Mouse (Mus musculus) liver, embryonic 13.5 days (tissue): ENCODE measurements at regions not wholly inside any gene's neighbourhood (a gene's known extent, or its start where the extent isn't known, plus 50 kb on each side); places are given as distances from the start of the nearest gene placed in this dataset.

Source experiments
- ATAC-seq: fragments of 200-750 bp; cut with Nextera tagmentation; 2 replicates; pipeline ENCODE4 v1.8.0; 2017; ENCODE audit warnings: low read depth, mild to moderate bottlenecking, moderate number of reproducible peaks, moderate library complexity
- DNase-seq: peaks from one replicate; pipeline ENCODE4 v3.0.0; 2022
- H3K27ac ChIP-seq: fragments of 300-500 bp; sonication (generic); 2 replicates; pipeline ENCODE4 v1.5.1; 2015; ENCODE audit warnings: moderate library complexity, mild to moderate bottlenecking, inconsistent platforms
- H3K27me3 ChIP-seq: fragments of 300-500 bp; sonication (generic); 2 replicates; pipeline ENCODE4 v1.6.1; 2015; ENCODE audit warnings: mild to moderate bottlenecking, inconsistent platforms
- H3K36me3 ChIP-seq: fragments of 300-500 bp; sonication (generic); 2 replicates; pipeline ENCODE4 v1.6.1; 2015; ENCODE audit warnings: mild to moderate bottlenecking, inconsistent platforms
- H3K4me1 ChIP-seq: fragments of 300-500 bp; sonication (generic); replicated peaks from 2 replicates; pipeline ENCODE4 v1.6.1; 2015; ENCODE audit warnings: inconsistent platforms
- H3K4me2 ChIP-seq: fragments of 300-500 bp; sonication (generic); 2 replicates; pipeline ENCODE4 v1.6.1; 2015; ENCODE audit warnings: inconsistent platforms, mild to moderate bottlenecking, moderate library complexity
- H3K4me3 ChIP-seq: fragments of 300-500 bp; sonication (generic); replicated peaks from 2 replicates; pipeline ENCODE4 v1.5.1; 2015; ENCODE audit warnings: mild to moderate bottlenecking, inconsistent platforms
- H3K9ac ChIP-seq: fragments of 300-500 bp; sonication (generic); 2 replicates; pipeline ENCODE4 v1.6.1; 2015; ENCODE audit warnings: mild to moderate bottlenecking, inconsistent platforms
- H3K9me3 ChIP-seq: fragments of 300-500 bp; sonication (generic); replicated peaks from 2 replicates; pipeline ENCODE4 v1.6.1; 2016; ENCODE audit warnings: inconsistent platforms
- WGBS: fragments of 180-500 bp; shearing (Covaris S2); methylation state at CpG from one replicate; pipeline ENCODE4 v1.1.7; 2015; ENCODE audit not compliant: insufficient replicate concordance; 5-methylcytosine and 5-hydroxymethylcytosine counted together

GRCm38 (mm10) chr3:105227551-105227950, 160.9 kb downstream of the 4930564D02Rik start:
- Histone ChIP-seq H3K4me3 (no peak overlapping the region), H3K27me3 (no peaks in the 10 kb centered on the region), H3K27ac (no peak overlapping the region), H3K4me2 (no peak overlapping the region), H3K36me3 (no peaks in the 10 kb centered on the region), H3K4me1 (no peaks in the 10 kb centered on the region), H3K9me3 (no peaks in the 10 kb centered on the region), H3K9ac (no peak overlapping the region)
- DNase-seq (no peak), ATAC-seq (no peak)
- 51% methylated on average over 1 of the region's 1 CpGs for WGBS

GRCm38 (mm10) chr3:105228401-105228800, 161.8 kb downstream of the 4930564D02Rik start:
- Histone ChIP-seq H3K9ac (no peak overlapping the region), H3K4me2 (no peak overlapping the region), H3K4me3 (no peak overlapping the region), H3K9me3 (no peaks in the 10 kb centered on the region), H3K27ac (no peak overlapping the region), H3K4me1 (no peaks in the 10 kb centered on the region), H3K36me3 (no peaks in the 10 kb centered on the region), H3K27me3 (no peaks in the 10 kb centered on the region)
- DNase-seq (no peak), ATAC-seq (no peak)
- WGBS: 62% methylated on average over 3 of the region's 3 CpGs

GRCm38 (mm10) chr3:105241048-105241447, 174.4 kb downstream of the 4930564D02Rik start:
- Histone ChIP-seq H3K4me3 (no peak overlapping the region), H3K36me3 (no peaks in the 10 kb centered on the region), H3K9ac (no peak overlapping the region), H3K9me3 (no peaks in the 10 kb centered on the region), H3K4me2 (no peak overlapping the region), H3K27me3 (no peaks in the 10 kb centered on the region), H3K4me1 (no peaks in the 10 kb centered on the region), H3K27ac (no peak overlapping the region)
- ATAC-seq: no peak
- 44% methylated on average over 3 of the region's 3 CpGs for WGBS
- DNase-seq: no peak

- no peak for ATAC-seq
- H3K4me3 ChIP-seq: no peak overlapping the region
- no peak for DNase-seq
Measured at GRCm38 (mm10) chr3:105257096-105257495, 190.5 kb downstream of the 4930564D02Rik start.

GRCm38 (mm10) chr3:105275241-105275640, 176.9 kb upstream of the Kcnd3 start:
- Histone ChIP-seq H3K36me3 (no peaks in the 10 kb centered on the region), H3K27ac (no peak overlapping the region), H3K9ac (no peak overlapping the region), H3K4me1 (no peaks in the 10 kb centered on the region), H3K4me3 (no peak overlapping the region), H3K9me3 (no peaks in the 10 kb centered on the region), H3K27me3 (no peaks in the 10 kb centered on the region), H3K4me2 (no peak overlapping the region)
- WGBS: 25% methylated on average over 4 of the region's 4 CpGs
- ATAC-seq (no peak), DNase-seq (peak; percentile 3)

More at GRCm38 (mm10) chr3:105257096-105257495, 190.5 kb downstream of the 4930564D02Rik start:
- Histone ChIP-seq H3K4me1 (no peaks in the 10 kb centered on the region), H3K4me2 (no peak overlapping the region), H3K9ac (no peak overlapping the region), H3K9me3 (no peaks in the 10 kb centered on the region), H3K36me3 (no peaks in the 10 kb centered on the region), H3K27ac (no peak overlapping the region), H3K27me3 (no peaks in the 10 kb centered on the region)
- WGBS: 51% methylated on average over 2 of the region's 2 CpGs

GRCm38 (mm10) chr3:105280971-105281370, 171.2 kb upstream of the Kcnd3 start:
- H3K4me3 ChIP-seq: no peak overlapping the region
- no peaks in the 10 kb centered on the region for H3K36me3 ChIP-seq
- H3K4me2 ChIP-seq: no peak overlapping the region
- ATAC-seq (no peak), DNase-seq (no peak)
- 60% methylated on average over 5 of the region's 5 CpGs for WGBS
- H3K9ac ChIP-seq: no peak overlapping the region
- no peaks in the 10 kb centered on the region for H3K4me1 ChIP-seq
- no peaks in the 10 kb centered on the region for H3K27me3 ChIP-seq
- H3K27ac ChIP-seq: no peak overlapping the region
- no peaks in the 10 kb centered on the region for H3K9me3 ChIP-seq

- Histone ChIP-seq H3K36me3 (no peaks in the 10 kb centered on the region), H3K4me3 (no peak overlapping the region), H3K27me3 (no peaks in the 10 kb centered on the region), H3K9me3 (no peaks in the 10 kb centered on the region), H3K4me2 (no peak overlapping the region), H3K9ac (no peak overlapping the region), H3K27ac (no peak overlapping the region), H3K4me1 (no peaks in the 10 kb centered on the region)
- DNase-seq: no peak
- WGBS: 57% methylated on average over 3 of the region's 3 CpGs
- ATAC-seq: no peak
Measured at GRCm38 (mm10) chr3:105281686-105282085, 170.4 kb upstream of the Kcnd3 start.

- H3K36me3 ChIP-seq: no peaks in the 10 kb centered on the region
- no peaks in the 10 kb centered on the region for H3K27me3 ChIP-seq
- H3K4me1 ChIP-seq: no peaks in the 10 kb centered on the region
- no peak overlapping the region for H3K9ac ChIP-seq
- DNase-seq (no peak), ATAC-seq (no peak)
- no peak overlapping the region for H3K27ac ChIP-seq
- WGBS: 57% methylated on average over 3 of the region's 3 CpGs
- no peak overlapping the region for H3K4me3 ChIP-seq
- no peaks in the 10 kb centered on the region for H3K9me3 ChIP-seq
- H3K4me2 ChIP-seq: no peak overlapping the region
Measured at GRCm38 (mm10) chr3:105298273-105298672, 153.9 kb upstream of the Kcnd3 start.

- ATAC-seq: no peak
- Histone ChIP-seq H3K27ac (no peak overlapping the region), H3K4me3 (no peak overlapping the region), H3K9ac (no peak overlapping the region), H3K4me2 (no peak overlapping the region), H3K4me1 (no peaks in the 10 kb centered on the region), H3K9me3 (no peaks in the 10 kb centered on the region), H3K36me3 (no peaks in the 10 kb centered on the region), H3K27me3 (no peaks in the 10 kb centered on the region)
- no peak for DNase-seq
- 42% methylated on average over 7 of the region's 7 CpGs for WGBS
Measured at GRCm38 (mm10) chr3:105300693-105301548, 151.2 kb upstream of the Kcnd3 start.

GRCm38 (mm10) chr3:105307676-105308075, 144.5 kb upstream of the Kcnd3 start:
- H3K9me3 ChIP-seq: no peaks in the 10 kb centered on the region
- no peak overlapping the region for H3K27ac ChIP-seq
- H3K4me1 ChIP-seq: no peaks in the 10 kb centered on the region
- H3K36me3 ChIP-seq: no peaks in the 10 kb centered on the region
- H3K4me3 ChIP-seq: no peak overlapping the region
- H3K9ac ChIP-seq: no peak overlapping the region
- ATAC-seq: no peak
- no peaks in the 10 kb centered on the region for H3K27me3 ChIP-seq
- DNase-seq: no peak
- WGBS: 33% methylated on average over 2 of the region's 2 CpGs
- H3K4me2 ChIP-seq: no peak overlapping the region

- Histone ChIP-seq H3K9ac (no peak overlapping the region), H3K36me3 (no peaks in the 10 kb centered on the region), H3K27me3 (no peaks in the 10 kb centered on the region), H3K4me2 (no peak overlapping the region), H3K4me1 (no peaks in the 10 kb centered on the region), H3K9me3 (no peaks in the 10 kb centered on the region), H3K4me3 (no peak overlapping the region), H3K27ac (no peak overlapping the region)
- WGBS: 81% methylated on average over 2 of the region's 2 CpGs
- DNase-seq (no peak), ATAC-seq (no peak)
Measured at GRCm38 (mm10) chr3:105309020-105309419, 143.1 kb upstream of the Kcnd3 start.

GRCm38 (mm10) chr3:105353268-105353667, 98.9 kb upstream of the Kcnd3 start:
- H3K36me3 ChIP-seq: no peaks in the 10 kb centered on the region
- DNase-seq: no peak

More at GRCm38 (mm10) chr3:105353268-105353667, 98.9 kb upstream of the Kcnd3 start:
- Histone ChIP-seq H3K4me2 (no peak overlapping the region), H3K27me3 (no peaks in the 10 kb centered on the region), H3K9me3 (no peaks in the 10 kb centered on the region), H3K27ac (no peak overlapping the region), H3K9ac (no peak overlapping the region), H3K4me3 (no peak overlapping the region), H3K4me1 (no peaks in the 10 kb centered on the region)
- WGBS: 73% methylated on average over 4 of the region's 4 CpGs
- no peak for ATAC-seq
